Mouse (Mus musculus) ovary, adult 10 weeks (tissue): ENCODE measurements around the gene Gm5771. TPM values are rescaled to one million over a fixed set of nuclear protein-coding genes. Genes with fewer than 3 reads are reported as not detected.

Experiments used
- polyA plus RNA-seq: library from polyadenylated mRNA; stranded (reverse); fragments of 350-450 nt; fragmentation: Illumina TruSeq; extraction: RNeasy Lipid Tissue Mini Kit (QIAGEN cat#74804); gene quantifications from one replicate; pipeline ENCODE4 v1.2.3, GENCODE M21; 2014

Gene Gm5771
- polyA plus RNA-seq, result not detected

DNA sequence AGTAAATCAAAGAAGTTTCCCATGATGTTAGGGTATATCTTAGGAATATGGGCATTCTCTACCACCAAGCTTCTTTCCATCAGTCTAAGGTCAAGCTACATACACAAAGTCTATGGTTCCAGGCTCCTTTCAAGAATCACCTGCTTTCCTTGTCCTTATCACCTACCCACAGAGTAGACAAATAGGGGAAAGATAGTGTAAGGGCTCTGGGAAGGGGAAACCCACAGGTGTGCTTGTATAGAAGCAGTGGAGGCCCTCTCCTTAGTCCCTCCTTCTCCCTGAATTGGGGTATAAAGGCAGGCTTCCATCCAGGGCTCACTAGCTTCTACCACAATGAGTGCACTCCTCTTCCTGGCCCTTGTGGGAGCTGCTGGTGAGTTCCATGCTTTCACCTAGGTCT is at the start of gene Gm5771:
Gene Gm5771 (plus strand): TSS at position 301 of the 400 bp plus-strand sequence.

GRCm38 (mm10) chr6:41353932-41354331 is 38.2 kb upstream of the Gm5771 start, which contains the start of gene Try10:
Try10 (plus strand) TSS chr6:41354105.

DNA sequence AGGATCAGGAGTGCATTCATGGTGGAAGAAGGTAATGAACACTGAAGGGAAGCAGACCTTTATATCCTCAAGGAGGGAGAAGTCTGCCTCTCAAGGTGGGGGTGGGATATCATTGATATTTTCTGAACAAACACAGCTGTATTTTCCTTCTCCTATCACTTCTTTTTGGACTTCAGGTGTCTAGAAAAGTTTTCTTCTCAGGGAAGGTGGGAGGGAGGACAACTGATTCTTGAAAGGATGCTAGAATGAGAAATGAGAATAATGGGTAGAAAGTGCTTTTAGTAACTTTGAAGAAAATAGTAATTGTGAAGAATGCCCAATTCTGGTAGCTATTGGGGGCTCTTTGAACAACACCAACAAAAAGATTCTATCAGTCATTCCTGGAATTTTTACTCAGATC is 14.6 kb upstream of the Gm5771 start, which contains the start of gene Prss3:
Gene Prss3 (minus strand): TSS at position 101 of the 400 bp plus-strand sequence.

GRCm38 (mm10) chr6:41446045-41446444 is 53.9 kb downstream of the Gm5771 start, which contains the start of gene Gm10334:
Gm10334 (minus strand) TSS chr6:41446145.

Other genes with a start within 250 kb of the Gm5771 start
- not detected for gene Try4, start 90.1 kb upstream of the Gm5771 start, polyA plus RNA-seq
- gene Try5, start 75.5 kb upstream of the Gm5771 start, polyA plus RNA-seq, result not detected
- not detected for gene Try10, start 38.3 kb upstream of the Gm5771 start, polyA plus RNA-seq
- not detected for gene Prss3, start 14.7 kb upstream of the Gm5771 start, polyA plus RNA-seq
- not detected for gene Gm10334, start 53.8 kb downstream of the Gm5771 start, polyA plus RNA-seq
- gene Prss1, start 66.6 kb downstream of the Gm5771 start, polyA plus RNA-seq, result not detected
- 1.3 TPM for gene Prss2, start 129.4 kb downstream of the Gm5771 start, polyA plus RNA-seq
- gene Ephb6, start 213.1 kb downstream of the Gm5771 start, polyA plus RNA-seq, result 0.31 TPM
- gene Trpv6, start 244.0 kb downstream of the Gm5771 start, polyA plus RNA-seq, result 0.14 TPM